Mouse (Mus musculus) retina, embryonic 14.5 days (tissue): ENCODE measurements around the gene Ipp.

Experiments used
- DNase-seq: peaks from one replicate; pipeline ENCODE4 v3.0.0-alpha.2; 2015; ENCODE audit warnings: low spot score

The Ipp gene

GRCm38 (mm10) chr4:116557306-116558121, 50.2 kb downstream of the Ipp start, which contains the start of gene Gpbp1l1:
Gene Gpbp1l1, plus strand, starts transcription at chr4:116557658.
- DNase-seq = peak; percentile 97

- no peak for DNase-seq
These were observed 51.0 kb downstream of the Ipp start for GRCm38 (mm10) chr4:116558151-116558882.
